Mouse (Mus musculus): ENCODE results near the gene Nr1h4. TPM values are rescaled to one million over a fixed set of nuclear protein-coding genes. Genes with fewer than 3 reads are reported as not detected.

The Nr1h4 gene
- total RNA-seq, 2 experiments from 2014 or later, result not detected

DNA sequence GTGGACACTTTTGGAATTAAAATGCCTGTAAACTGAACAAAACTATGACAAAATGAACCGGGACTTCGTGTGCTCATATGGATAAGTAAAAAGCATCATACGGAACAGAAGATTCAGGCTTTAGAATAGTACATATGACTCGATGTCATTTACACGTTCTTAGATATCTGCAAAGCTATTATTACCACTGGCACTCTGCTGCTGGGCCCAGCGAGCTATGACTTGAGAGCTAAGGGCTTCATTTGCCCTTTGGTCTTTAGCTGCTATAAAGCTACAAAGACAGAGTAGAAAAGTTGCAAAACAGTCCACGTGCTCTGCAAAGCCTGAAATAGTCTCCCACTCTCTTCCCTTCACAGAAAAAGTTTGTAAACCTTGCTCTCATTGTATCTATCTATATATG, 10.9 kb downstream of the Nr1h4 start:
- DNase-seq, result no peak
- intact Hi-C loops (cut with DNase I), result no loop called here

DNA sequence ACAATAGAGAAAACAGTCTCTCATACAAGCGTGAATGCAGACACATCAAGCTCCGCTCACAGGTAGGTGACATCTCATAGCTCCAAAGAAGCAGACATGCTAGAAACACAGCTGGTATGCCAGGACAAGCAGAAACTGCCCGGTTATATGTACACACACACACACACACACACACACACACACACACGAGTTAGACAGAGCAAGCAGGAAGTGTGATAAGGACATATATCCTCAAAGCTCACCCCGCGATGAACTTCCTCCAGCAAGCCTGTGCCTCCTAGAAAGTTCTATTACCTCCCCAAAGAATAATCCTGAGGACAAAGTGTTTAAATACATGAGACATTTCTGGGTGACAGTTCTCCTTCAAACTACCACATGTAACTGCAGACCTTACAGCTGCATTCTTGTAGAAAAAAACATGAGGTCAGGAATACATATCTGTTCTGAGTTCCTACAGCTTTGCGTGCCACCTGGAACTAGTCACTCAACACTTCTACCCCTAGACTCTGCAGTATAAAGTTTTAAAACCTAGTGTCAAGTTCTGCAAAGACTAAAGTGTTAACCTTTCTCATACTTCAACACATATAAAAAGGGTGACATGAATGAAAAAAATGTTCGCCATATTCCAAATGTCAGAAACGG, 11.5 kb downstream of the Nr1h4 start:
- DNase-seq, result no peak
- intact Hi-C loops (cut with DNase I), result no loop called here

DNA sequence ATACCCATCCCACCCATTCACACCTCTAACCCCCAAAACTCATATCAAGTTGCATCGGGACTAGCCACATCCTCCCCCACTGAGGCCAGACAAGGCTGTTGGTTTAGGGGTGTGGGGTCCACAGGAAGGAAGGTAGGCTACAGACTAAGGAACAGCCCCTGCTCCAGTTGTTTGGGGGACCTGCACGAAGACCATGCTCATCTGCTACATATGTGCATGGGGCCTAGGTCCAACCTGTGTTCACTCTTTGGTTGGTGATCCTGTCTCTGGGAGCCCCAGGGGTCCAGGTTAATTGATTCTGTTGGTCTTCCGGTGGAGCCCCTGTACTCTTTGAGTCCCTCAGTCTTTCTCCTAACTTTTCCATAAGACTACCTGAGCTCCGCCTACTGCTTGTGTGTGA, 13.0 kb downstream of the Nr1h4 start:
- DNase-seq, result no peak
- intact Hi-C loops (cut with DNase I), result no loop called here

DNA sequence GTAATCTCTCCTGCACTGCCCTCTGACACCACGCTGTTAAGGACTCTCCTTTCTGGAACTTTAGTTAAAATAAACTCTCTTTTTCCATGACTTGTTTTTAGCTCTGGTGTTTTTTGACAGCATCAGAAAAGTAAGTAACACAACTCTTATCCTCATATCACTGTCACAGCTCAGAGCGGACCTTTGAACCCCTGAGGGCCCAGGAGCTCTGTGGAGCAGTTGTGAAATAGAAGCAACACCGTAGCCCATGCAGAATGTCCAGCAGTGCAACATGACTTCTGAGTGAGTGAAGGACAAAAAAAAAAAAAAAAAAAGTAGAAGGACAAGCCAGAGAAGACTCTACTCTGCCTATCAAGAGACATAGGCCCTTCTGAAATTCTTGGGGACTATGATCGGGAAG, 14.2 kb downstream of the Nr1h4 start:
- intact Hi-C loops (cut with DNase I), result no loop called here

DNA sequence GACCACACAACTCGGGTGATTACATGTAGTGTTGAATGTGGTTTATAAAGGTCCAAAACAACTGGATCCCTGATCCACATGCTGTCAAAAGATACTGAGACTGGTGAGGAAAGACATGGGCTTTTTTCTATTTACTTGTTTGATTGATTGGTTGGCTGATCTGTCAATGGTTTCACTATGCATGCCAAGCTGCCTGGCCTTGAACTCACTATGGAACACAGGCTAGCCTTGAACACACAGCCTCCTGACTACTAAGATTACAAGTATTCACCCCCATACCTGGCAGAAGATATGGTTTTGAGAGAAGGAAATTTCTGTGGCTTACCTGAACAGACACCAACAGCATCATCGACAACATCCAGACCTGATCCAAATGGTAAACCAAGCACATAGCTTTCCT, 15.0 kb downstream of the Nr1h4 start:
- intact Hi-C loops (cut with DNase I), result no loop called here

More for the DNA sequence above, 14.2 kb downstream of the Nr1h4 start:
- DNase-seq, result no peak

DNA sequence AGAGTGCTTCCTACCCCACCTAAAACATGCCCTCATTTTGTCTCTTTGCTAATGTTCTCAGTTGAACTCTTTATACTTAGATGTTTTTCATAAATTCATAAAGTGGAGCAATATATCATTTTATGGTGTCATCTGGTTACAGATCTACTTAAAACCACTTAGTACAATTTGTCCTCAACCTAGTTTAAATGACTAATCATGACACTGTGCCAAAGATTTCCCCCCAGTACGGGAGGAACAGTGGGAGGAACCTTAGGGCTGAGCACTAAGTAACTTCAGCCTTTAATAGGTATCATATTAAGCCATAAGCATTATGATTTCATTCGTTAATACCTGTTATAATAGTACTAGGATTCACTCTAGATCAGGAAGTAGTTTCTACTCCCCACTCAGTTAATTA, 17.6 kb downstream of the Nr1h4 start:
- DNase-seq, result no peak
- intact Hi-C loops (cut with DNase I), result no loop called here

More for the DNA sequence above, 15.0 kb downstream of the Nr1h4 start:
- DNase-seq, result no peak

DNA sequence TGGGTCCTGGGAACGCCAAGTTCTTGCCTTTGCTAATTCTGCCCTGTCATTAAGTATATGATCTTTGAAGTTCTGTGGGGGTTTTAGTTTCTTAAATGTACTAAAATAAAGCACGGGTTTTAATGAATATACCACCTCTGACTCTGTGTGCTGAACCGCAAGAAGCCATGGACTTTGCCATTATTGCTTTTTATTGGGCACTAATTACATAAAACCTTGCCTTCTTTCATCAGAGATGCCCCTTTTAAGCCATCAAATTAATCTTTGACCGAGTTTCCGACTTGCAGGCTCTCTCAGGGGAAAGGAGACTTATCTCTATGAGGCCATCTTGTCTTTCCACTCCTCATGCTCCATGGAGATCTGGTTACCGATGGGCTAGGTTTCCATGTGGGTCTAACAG, 20.8 kb downstream of the Nr1h4 start:
- DNase-seq, result no peak
- intact Hi-C loops (cut with DNase I), result no loop called here

DNA sequence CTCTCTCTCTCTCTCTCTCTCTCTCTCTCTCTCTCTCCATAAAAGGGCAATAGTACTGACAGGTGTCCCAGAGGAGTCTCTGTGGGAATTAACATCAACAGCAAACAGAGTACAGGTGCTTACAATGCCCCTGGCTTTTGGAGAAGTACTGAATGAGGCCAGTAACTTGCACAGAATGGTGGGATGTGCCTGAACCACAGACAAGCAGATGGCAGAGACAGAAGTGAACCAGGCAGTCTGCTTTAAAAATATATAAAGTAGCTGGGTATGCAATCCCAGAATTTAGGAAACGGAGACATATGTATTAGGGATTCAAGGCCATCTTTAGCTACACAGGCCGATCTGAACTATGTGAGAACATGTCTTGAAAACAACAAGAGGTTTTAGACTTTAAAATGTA, 22.8 kb downstream of the Nr1h4 start:
- intact Hi-C loops (cut with DNase I), result no loop called here
- DNase-seq, result no peak

DNA sequence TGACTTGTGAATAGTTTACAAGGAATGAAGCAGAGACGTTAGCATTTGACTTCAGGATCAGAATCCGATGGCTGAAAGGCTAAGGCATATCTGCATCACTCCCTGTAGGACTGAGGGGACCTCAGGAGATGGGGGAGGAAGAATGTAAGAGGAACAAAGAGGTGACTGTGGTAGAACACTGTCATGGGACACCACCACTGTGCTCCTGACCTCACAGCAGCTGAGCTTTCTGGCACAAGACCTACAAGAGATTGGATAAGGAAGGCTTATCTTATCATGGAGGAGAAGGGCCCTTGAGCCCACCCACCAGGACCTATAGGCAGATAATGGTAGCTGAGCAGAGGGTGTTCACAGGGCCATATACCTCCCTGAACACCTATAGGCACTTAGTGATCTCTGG, 24.8 kb downstream of the Nr1h4 start:
- DNase-seq, result no peak
- intact Hi-C loops (cut with DNase I), result no loop called here

DNA sequence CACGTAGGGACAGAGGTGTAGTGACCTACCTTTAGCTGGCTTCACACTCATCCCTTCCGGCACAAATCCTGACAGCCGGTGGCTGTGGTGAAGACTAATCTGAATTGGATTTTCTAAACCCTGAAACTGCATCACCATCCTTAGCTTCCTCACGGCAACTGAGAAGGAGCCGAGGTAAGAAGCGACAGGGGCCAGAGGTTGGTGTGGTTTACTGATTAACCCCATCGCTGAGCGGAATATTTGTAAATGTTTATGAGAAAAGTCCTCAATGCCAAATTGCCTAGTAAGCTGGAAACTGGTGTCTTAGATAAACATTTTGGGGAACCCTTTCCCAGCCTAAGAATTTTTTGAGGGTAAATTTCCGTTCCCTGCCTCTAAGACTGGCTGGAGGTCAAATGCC, 26.9 kb downstream of the Nr1h4 start:
- DNase-seq, result no peak
- intact Hi-C loops (cut with DNase I), result no loop called here

DNA sequence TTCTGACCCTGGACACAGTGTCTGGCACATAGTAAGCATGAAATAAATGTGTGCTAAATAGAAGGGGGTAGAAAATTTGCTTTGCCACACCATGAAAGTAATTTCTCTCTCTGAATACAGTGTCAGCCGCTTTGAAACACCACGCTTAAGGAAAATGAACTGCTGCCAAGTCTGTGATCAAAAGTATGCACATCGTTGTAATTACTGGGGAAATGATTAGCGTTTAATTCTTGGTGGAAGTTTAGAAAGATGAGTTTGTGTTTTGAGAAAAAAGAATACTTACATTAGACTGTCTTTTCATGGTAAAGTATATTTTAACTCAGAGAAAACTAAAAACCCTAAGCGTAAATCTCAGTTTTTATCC, 27.8 kb downstream of the Nr1h4 start:
- no peak for DNase-seq
- intact Hi-C loops (cut with DNase I), result no loop called here

DNA sequence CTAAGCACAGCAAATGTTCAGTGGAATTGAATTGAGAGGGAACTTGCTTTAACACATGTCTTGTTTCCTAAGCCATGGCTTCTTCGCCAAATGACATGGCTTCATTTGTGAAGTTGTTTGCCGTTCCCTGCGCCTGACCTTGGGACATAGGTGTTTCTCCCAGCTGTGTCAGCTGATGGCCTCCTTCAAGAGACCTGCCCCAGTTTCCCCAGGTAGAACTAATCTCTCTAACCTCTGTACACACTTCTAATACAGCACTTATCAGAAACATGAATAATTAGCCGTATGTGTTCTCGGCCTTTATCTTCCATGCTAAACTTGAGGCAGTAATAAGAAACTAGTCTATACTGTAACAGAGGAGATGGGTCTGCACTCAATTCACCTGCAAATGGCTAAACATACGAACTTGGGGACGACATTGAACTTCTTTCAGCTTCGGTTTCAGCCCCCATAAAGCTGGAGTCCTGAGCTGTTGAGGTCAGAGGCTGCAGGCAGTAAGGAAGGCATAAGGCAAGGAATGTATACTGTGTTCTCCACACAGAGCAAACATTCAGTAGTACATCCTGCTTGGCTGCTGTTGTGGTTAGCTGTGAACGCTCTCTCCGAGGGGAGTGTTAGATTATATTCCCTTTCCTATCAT, 28.3 kb downstream of the Nr1h4 start:
- intact Hi-C loops (cut with DNase I), result no loop called here
- DNase-seq, result no peak

DNA sequence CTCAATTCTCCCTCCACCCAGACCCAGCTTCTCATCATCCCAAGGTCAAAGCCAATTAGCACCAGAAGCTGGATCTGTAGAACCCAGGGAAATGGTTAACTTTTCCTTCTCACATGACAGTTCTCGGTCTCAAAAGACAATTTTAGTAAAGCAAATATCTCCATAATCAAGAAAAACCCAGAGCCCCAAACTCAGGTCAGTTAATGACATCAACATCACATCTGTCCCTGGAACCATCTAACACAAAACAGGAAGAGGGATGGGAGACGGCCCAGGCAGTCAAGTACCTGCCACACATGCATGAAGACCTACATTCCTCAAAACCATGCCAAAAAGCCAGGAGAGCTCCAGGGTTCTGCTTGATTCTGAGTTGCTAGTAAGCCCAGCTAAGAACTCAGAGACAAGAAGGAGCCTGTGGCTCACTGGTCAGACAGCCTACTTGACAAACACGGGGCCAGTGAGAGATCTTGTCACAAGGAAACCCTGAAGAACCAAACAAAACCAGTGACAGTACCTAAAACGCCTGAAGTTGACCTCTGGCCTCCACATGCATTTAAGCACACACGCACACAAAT, 30.3 kb downstream of the Nr1h4 start:
- DNase-seq, result no peak
- intact Hi-C loops (cut with DNase I), result no loop called here

DNA sequence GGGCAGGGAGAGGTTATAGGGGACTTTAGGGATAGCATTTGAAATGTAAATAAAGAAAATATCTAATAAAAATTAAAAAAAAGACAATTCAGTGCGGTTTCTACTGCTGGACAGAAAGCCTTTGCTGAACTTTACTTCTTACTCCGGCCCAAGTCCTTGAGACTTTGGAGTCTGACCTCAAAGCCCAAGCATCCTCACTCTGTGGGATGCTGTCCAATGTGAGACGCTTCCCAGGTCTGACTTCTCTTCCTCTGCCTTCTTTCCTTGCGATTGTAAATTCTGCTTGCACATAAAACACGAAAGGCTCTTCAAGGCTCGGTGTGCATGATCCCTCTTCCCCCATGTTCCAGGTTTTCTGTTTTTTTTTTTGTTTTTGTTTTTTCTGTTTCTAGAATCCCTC, 31.5 kb downstream of the Nr1h4 start:
- DNase-seq, result no peak
- intact Hi-C loops (cut with DNase I), result no loop called here

DNA sequence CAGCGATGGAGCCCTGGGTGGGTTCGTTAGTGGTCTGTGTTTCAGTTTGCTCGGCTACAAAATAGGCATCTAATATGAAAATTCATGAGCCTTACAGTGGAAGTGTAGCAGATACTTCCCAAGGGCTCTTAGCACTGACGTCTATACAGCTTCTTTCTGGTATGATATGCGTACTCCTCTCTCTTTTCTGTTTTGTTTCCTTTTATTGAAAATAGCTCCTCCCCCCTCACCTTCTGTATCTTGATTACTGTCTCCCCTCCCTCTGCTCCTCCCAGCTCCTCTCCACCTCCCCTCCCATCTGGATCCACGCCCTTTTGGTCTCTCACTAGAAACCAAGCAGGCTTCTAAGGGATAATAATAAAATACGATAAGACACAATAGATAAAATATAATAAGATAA, 37.8 kb downstream of the Nr1h4 start:
- DNase-seq, result no peak

DNA sequence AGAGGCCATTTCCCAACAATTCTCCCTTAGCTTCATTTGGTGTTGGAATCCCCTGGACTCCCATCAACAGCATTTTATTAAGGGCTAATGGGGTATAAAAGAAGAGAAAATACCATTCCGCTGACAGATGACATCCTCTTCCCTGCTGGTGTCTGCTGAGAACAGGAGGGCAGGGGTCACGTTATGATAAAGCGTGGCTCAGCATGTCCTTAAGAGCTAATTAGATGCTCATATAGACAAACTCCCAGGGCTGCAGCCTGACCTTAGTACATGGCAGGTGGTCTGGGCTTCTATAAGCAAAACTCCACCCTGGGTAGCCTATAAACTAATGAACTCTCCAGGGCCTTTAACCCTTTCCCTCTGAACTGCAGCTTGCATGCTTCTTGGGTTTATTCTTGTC, 42.1 kb downstream of the Nr1h4 start:
- intact Hi-C loops (cut with DNase I), result no loop called here

More for the DNA sequence above, 37.8 kb downstream of the Nr1h4 start:
- intact Hi-C loops (cut with DNase I), result no loop called here

DNA sequence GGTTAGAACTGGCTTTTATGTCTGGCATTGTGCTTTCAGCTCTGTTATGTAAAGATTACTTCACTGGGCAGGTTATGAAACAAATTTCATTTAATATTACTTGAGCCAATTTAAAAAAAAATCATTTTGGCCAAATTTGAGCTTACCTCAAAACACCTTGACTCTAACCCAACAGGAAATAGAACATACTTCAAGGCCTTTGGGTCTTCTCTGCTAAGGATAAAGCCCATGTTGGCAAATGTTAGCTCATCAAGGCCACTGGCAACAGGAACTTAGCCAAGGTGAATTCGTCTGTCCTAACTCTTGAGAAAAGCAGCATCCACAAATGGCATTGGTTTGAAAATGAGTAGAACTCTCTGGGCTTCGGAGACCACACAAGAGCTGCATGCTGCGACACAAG, 43.1 kb downstream of the Nr1h4 start:
- DNase-seq, result no peak
- intact Hi-C loops (cut with DNase I), result no loop called here

More for the DNA sequence above, 42.1 kb downstream of the Nr1h4 start:
- DNase-seq, result no peak

DNA sequence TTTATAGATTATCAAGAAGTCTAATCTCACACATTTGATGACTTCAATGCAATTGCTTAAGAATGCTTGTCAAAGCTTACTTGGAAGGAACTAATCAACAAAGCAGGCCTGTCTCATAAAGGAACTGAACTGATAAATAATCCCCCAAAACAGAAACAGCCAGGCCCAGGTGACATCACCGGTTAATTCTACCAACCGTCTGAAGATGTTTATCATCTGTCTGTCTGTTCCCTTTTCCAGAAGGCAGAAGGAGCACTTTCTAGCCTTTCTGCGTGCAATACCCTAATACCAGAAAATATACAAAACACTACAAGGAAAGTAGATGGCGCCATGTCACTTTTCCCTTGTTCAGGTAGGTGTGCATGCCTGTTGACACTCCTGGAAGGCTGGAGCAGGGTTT, 43.9 kb downstream of the Nr1h4 start:
- no peak for DNase-seq
- intact Hi-C loops (cut with DNase I), result no loop called here

DNA sequence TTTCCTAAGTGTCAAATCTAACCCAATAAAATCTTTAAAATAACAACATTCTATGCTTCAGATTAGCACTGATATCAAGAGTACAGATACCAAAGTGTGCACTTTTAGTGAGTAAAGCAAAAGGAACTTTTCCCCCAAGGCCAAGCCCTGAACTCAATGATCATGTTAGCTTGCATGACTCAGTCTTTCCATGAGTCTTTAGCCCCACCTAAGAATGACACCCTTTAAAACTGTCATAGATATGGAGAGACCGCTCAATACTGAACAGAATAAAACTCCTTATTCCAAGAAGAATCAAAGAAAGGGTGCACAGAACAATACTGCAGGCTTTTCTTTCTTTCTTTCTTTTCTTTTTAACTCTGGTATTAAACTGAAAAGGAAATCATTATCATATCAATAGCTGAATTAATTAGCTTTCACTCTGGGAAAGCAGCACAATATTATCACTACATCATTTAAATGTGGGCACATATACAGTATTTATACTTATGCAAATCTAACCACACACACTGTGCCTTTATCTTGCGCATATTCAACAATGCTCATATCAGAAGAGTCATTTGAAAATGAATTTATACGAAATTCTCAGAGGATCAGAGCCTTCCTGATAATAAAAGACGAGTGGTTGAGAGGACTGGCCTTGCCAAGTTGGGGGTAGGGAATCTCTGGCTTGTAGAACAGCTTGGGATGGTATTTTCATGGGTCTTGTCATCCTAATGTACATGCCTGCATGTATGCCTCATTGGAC, 46.2 kb downstream of the Nr1h4 start:
- intact Hi-C loops (cut with DNase I), result no loop called here
- DNase-seq, result no peak

DNA sequence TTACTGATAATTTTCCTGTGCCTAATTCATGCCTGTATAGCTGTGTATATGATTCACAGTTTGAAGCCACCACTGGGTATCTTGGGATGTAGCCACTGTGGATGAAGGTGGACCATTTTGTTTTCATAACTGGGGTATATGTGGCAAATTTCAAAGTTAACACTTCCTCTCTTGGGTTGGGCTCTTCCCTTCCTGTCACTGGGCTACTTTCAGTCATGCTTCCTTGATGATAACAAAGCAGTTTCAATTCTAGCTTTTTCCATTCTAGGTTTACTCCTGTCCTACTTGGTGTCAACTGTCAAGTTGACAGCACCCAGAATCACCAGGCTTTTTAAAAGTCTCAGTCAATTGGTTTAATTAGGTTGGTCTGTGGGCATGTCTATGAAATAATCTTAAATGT, 48.5 kb downstream of the Nr1h4 start:
- DNase-seq, result no peak
- intact Hi-C loops (cut with DNase I), result no loop called here

DNA sequence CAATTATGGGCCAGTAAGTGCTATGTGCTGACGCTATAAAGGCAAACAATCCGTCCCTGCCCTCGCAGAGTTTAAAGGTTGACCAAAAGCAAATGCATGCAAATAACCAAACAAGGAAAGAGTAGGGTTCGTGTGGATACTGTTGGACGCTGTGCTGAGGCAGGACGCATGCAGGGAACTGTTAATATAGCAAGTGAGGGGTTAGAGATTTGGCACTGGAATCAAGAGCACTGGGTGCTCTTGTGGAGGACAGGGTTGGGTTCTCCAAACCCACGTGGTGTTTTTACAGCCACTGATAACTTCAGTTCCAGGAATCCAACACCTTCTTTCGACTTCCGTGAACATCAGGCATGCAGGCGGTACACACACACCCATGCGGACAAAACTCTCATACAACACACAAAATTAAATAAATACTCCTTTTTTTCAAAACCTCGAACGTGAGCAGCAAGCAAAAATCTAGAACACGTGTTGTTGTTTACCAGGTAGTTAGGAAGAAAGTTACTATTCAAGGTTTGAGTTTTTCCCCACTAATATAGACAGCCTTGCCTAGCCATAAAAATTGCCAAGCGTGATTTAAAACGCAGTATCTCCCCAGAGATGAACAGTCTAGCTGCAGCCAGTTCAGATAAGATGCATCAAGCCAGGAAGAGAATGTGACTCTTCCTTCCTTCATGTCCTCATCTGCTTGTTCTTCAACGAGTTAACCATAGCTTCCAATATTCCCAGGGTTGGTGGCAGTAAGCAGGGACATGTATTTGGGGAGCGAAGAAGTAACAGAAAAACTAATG, 49.4 kb downstream of the Nr1h4 start:
- intact Hi-C loops (cut with DNase I), result no loop called here
- DNase-seq, result no peak
